Mouse (Mus musculus): ENCODE results near the gene Gadd45a. TPM values are rescaled to one million over a fixed set of nuclear protein-coding genes. Genes with fewer than 3 reads are reported as not detected.
A peak's percentile ranks its signal among the peaks of the same experiment; 100 is the strongest.
"Not testable (repeated sequence)": the region's sequence is repeated elsewhere in the genome, so short reads cannot be mapped to it uniquely, and the experiment has no call there.

Gene Gadd45a
- total RNA-seq, 1 experiment from 2014 or later, result 179 TPM

GRCm38 (mm10) chr6:67027438-67028142, 9.7 kb downstream of the Gadd45a start:
- peak; percentile 11; the same call in 1 of the 2 replicates for ATAC-seq (ENCODE audit: extremely low read depth, insufficient number of reproducible peaks, low FRiP score, poor library complexity, severe bottlenecking)

GRCm38 (mm10) chr6:67026661-67027060, 10.6 kb downstream of the Gadd45a start:
- no peak for ATAC-seq (ENCODE audit: extremely low read depth, insufficient number of reproducible peaks, low FRiP score, poor library complexity, severe bottlenecking)

GRCm38 (mm10) chr6:67023729-67024128, 13.5 kb downstream of the Gadd45a start:
- ATAC-seq (ENCODE audit: extremely low read depth, insufficient number of reproducible peaks, low FRiP score, poor library complexity, severe bottlenecking), result no peak

GRCm38 (mm10) chr6:67021308-67021707, 15.9 kb downstream of the Gadd45a start:
- ATAC-seq (ENCODE audit: extremely low read depth, insufficient number of reproducible peaks, low FRiP score, poor library complexity, severe bottlenecking), result no peak

- ATAC-seq (ENCODE audit: extremely low read depth, insufficient number of reproducible peaks, low FRiP score, poor library complexity, severe bottlenecking), result not testable (repeated sequence)
These were observed 18.3 kb downstream of the Gadd45a start for GRCm38 (mm10) chr6:67019001-67019400.

GRCm38 (mm10) chr6:67018365-67018764, 18.9 kb downstream of the Gadd45a start:
- no peak for ATAC-seq (ENCODE audit: extremely low read depth, insufficient number of reproducible peaks, low FRiP score, poor library complexity, severe bottlenecking)

GRCm38 (mm10) chr6:67016520-67017111, 20.6 kb downstream of the Gadd45a start:
- no peak for ATAC-seq (ENCODE audit: extremely low read depth, insufficient number of reproducible peaks, low FRiP score, poor library complexity, severe bottlenecking)

- no peak for ATAC-seq (ENCODE audit: extremely low read depth, insufficient number of reproducible peaks, low FRiP score, poor library complexity, severe bottlenecking)
These were observed 21.3 kb downstream of the Gadd45a start for GRCm38 (mm10) chr6:67015739-67016519.

GRCm38 (mm10) chr6:67014679-67015075, 22.6 kb downstream of the Gadd45a start:
- no peak for ATAC-seq (ENCODE audit: extremely low read depth, insufficient number of reproducible peaks, low FRiP score, poor library complexity, severe bottlenecking)

- ATAC-seq (ENCODE audit: extremely low read depth, insufficient number of reproducible peaks, low FRiP score, poor library complexity, severe bottlenecking), result no peak
These were observed 23.1 kb downstream of the Gadd45a start for GRCm38 (mm10) chr6:67013949-67014678.

GRCm38 (mm10) chr6:67013293-67013948, 23.8 kb downstream of the Gadd45a start:
- ATAC-seq (ENCODE audit: extremely low read depth, insufficient number of reproducible peaks, low FRiP score, poor library complexity, severe bottlenecking), result no peak

GRCm38 (mm10) chr6:67011217-67011518, 26.1 kb downstream of the Gadd45a start:
- no peak for ATAC-seq (ENCODE audit: extremely low read depth, insufficient number of reproducible peaks, low FRiP score, poor library complexity, severe bottlenecking)

- no peak for ATAC-seq (ENCODE audit: extremely low read depth, insufficient number of reproducible peaks, low FRiP score, poor library complexity, severe bottlenecking)
These were observed 26.7 kb downstream of the Gadd45a start for GRCm38 (mm10) chr6:67010370-67011216.

GRCm38 (mm10) chr6:67009888-67010287, 27.4 kb downstream of the Gadd45a start:
- ATAC-seq (ENCODE audit: extremely low read depth, insufficient number of reproducible peaks, low FRiP score, poor library complexity, severe bottlenecking), result no peak

GRCm38 (mm10) chr6:66999800-67000199, 37.5 kb downstream of the Gadd45a start:
- 0 out of 2 replicates have a peak, but pooled peaks have one; percentile 23 for ATAC-seq (ENCODE audit: extremely low read depth, insufficient number of reproducible peaks, low FRiP score, poor library complexity, severe bottlenecking)

- ATAC-seq (ENCODE audit: extremely low read depth, insufficient number of reproducible peaks, low FRiP score, poor library complexity, severe bottlenecking), result 0 out of 2 replicates have a peak, but pooled peaks have one; percentile 1
These were observed 38.6 kb downstream of the Gadd45a start for GRCm38 (mm10) chr6:66998645-66999044.

- ATAC-seq (ENCODE audit: extremely low read depth, insufficient number of reproducible peaks, low FRiP score, poor library complexity, severe bottlenecking), result no peak
These were observed 41.0 kb downstream of the Gadd45a start for GRCm38 (mm10) chr6:66996257-66996656.

GRCm38 (mm10) chr6:66995825-66996224, 41.4 kb downstream of the Gadd45a start:
- ATAC-seq (ENCODE audit: extremely low read depth, insufficient number of reproducible peaks, low FRiP score, poor library complexity, severe bottlenecking), result no peak

Measured in neutrophil, adult 5-6 weeks (primary cell).